Mouse (Mus musculus) left cerebral cortex, adult 9 months (tissue): ENCODE measurements around the gene Gramd1b.
"Not testable (repeated sequence)": the region's sequence is repeated elsewhere in the genome, so short reads cannot be mapped to it uniquely, and the experiment has no call there.

Source experiments
- DNase-seq, 2 experiments: peaks; one replicate each; pipeline ENCODE4 v3.0.0; 2022; ENCODE audit warnings: low spot score in 2 of 2

Gramd1b gene

GRCm38 (mm10) chr9:40519294-40519693 lies 11.9 kb downstream of the Gramd1b start:
- DNase-seq = no peak

- no peak for DNase-seq
These were observed 19.2 kb downstream of the Gramd1b start for GRCm38 (mm10) chr9:40511970-40512369.

DNA sequence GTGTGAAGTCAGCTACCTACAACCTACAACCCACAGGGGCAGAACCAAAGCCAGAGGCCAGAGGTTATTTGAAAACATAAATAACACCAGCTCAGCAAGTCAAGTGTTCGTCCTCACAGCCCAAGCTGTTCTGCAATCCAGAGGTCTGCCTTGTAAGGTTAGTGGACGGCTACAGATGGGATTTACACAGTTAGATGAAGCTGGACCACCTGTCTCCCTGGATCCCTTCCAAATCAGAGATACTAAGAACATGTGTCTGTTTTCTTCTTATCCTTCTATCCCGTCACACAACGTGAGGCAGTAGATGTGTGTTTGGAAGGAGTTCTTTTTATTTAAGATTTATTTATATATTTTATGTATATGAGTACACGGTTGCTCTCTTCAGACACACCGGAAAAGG lies 21.7 kb downstream of the Gramd1b start:
- no peak for DNase-seq

- peak in 1 of 2 experiments; percentile 57 for DNase-seq
These were observed 24.6 kb downstream of the Gramd1b start for GRCm38 (mm10) chr9:40506576-40506975.

- DNase-seq = peak; percentile 40 to 77
These were observed 25.5 kb downstream of the Gramd1b start for GRCm38 (mm10) chr9:40505471-40506312.

- DNase-seq = no peak
These were observed 26.3 kb downstream of the Gramd1b start for GRCm38 (mm10) chr9:40504886-40505285.

DNA sequence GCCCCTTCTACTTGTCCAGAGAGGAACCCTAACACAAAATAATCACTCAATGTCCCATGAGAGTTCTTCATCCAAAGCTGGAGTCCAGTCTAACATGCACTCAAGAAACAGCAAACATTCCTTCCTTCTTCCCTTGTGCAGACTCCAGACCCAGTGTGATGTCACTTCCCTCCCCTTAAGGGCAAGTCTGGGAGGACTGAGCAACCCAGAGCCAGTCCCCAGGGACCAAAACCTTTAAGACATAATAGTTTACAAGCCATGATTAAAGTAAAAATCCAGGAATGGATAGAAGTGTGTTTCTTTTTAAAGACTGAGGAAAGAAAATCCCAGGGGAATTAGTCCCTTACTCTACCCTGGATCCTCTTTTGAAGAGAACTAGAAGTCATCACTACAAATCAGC lies 30.5 kb downstream of the Gramd1b start:
- DNase-seq = no peak

- DNase-seq = not testable (repeated sequence)
These were observed 48.7 kb downstream of the Gramd1b start for GRCm38 (mm10) chr9:40482351-40483084.

- DNase-seq = no peak
These were observed 49.9 kb downstream of the Gramd1b start for GRCm38 (mm10) chr9:40481271-40481670.

- no peak for DNase-seq
These were observed 51.9 kb downstream of the Gramd1b start for GRCm38 (mm10) chr9:40479333-40479732.

- no peak for DNase-seq
These were observed 52.9 kb downstream of the Gramd1b start for GRCm38 (mm10) chr9:40478146-40478900.

DNA sequence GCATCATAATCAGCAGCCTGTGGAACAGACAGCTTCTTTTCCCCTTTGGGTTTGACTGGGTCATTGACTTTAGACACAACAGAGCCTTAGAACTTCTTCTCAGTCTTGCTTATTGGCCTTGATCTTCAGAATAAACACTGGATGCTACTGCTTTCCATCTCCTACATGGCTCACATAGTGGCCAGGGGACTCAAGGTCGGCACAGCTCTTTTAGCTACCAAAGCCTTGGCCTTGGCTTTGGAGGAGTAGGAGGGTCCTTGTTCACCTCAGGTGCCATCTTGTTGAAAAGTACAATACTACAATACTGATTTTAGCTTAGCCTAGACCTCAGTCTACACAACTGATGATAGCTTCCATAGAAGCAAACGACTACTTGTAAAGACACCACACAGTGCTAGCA lies 53.6 kb downstream of the Gramd1b start:
- no peak for DNase-seq

- DNase-seq = no peak
These were observed 55.1 kb downstream of the Gramd1b start for GRCm38 (mm10) chr9:40476098-40476497.

GRCm38 (mm10) chr9:40472961-40473510 lies 58.1 kb downstream of the Gramd1b start:
- no peak for DNase-seq

DNA sequence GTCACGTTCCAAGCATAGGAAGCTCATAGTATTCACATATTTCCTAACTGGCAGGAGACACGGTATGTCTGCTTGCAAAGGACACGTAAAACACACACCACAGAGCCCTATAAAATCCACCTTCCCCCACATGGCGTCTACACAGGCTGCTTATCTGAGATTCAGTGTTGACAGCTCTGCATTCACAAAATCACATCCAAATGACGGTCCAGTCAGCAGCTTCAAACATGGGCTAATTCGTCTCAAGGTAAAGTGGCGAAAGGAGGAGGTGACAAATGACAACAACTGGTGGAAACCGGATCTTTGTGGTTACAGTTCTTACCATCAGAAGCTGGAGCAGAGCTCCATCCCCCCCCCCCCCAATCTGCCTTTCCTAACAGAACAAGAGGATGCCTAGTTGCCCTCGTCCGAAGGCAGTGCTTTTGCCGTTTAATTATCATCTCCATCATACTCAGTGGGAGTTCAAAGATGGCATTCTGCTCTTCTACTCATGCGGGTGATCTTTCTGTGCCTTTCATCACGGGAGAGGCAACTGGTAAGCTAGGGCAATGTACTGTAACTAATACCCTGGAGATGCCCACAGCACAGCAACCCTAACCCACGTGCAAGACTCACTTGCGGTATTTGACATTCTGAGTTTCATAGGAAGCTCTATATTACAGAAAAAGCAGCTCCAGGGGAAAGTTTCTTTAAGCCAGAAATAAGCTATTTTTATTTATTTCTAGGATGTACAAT lies 61.6 kb downstream of the Gramd1b start:
- DNase-seq = no peak

DNA sequence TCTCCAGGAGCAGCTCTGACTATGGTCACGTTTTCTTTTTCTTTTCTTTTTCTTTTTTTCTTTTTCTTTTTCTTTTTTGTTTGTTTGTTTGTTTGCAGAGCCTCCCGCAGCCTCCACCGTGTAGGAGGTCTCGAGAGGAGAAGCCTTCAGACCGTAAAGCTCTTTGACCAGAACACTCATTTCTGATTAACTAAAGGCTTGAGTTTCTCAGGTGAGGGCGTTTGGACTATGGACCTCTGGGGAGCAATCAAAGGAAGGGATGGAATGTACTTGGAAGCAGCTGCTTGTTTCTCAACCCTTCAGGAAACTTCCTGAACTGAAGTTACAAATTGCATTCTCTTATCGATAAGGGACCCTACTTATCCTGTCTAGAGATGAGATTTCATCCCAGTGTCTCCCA lies 64.4 kb downstream of the Gramd1b start:
- DNase-seq = no peak

GRCm38 (mm10) chr9:40465596-40465995 lies 65.6 kb downstream of the Gramd1b start:
- DNase-seq = no peak

DNA sequence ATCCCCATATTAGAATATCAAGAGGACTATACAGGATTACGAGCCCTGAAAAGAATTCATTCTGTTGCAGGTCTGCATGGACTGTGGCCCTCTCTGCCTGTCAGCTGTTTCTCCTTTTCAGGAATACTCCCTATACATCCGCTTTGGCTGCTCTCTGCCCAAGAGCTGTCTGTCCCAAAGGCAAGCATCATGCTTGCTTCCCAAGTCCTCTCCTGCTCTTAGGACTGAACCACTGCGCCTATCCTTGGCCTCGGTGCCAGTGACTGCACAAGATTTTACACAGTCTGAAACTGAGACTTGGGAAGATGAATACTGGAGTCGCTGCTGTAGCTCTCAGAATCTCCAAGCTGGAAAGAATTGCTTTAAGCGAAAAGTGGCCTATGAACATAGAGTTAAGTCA lies 68.8 kb downstream of the Gramd1b start:
- no peak for DNase-seq

GRCm38 (mm10) chr9:40460781-40461180 lies 70.4 kb downstream of the Gramd1b start:
- DNase-seq = no peak

DNA sequence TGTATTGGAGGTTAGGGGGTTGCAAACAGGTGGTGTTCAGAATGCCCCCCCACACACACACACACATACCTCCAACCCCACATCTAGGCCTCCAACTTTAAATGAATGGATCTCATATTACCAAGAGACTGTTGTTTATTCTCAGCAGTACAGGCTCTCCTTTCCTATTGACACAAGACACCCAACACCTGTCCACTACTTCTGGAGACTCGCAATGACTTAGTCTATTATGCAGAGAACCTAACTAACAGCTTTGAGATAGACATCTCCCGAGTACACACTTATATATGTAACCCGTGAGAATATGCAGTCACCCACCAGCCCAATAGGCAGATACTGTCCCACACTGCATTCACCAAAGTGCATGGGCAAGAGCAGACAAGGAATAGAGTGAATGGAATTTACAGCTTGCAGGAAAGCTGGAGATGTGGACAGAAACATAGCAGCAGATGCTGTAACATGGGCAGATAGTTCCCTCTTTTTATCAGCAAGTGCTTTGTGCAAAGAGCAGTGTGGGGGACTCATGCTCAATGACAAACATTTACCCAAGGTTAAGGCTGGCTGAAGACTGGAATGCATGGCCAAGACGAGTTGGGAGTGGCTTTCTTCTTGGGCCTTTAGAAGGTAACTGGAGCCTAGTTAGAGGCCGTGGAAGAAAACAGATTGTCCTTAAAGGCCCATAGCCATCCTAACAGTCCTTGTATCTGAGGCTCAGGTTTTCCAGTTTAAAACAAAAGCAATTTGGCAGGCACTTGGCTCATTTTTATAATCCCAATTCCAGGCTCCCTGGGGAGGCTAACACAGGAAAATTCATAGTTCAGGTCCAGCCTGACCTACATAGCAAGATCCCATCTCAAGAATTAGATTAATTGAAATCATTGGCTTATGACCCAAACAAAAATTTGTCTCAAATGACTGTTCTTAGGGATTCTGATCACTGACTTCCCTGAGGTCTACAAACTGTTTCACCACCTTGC lies 71.6 kb downstream of the Gramd1b start:
- DNase-seq = no peak
